Mouse (Mus musculus): ENCODE data around the gene Olfr1358.
"Not testable (repeated sequence)": the region's sequence is repeated elsewhere in the genome, so short reads cannot be mapped to it uniquely, and the experiment has no call there.

The Olfr1358 gene

GRCm38 (mm10) chr10:78517128-78517527, at the start of gene Olfr1358:
TSS of gene Olfr1358 (plus strand) at chr10:78517428.
- no peak for DNase-seq

GRCm38 (mm10) chr10:78467761-78468310, 49.4 kb upstream of the Olfr1358 start:
- no peak for DNase-seq

GRCm38 (mm10) chr10:78470582-78471313, 46.5 kb upstream of the Olfr1358 start:
- no peak for DNase-seq

DNA sequence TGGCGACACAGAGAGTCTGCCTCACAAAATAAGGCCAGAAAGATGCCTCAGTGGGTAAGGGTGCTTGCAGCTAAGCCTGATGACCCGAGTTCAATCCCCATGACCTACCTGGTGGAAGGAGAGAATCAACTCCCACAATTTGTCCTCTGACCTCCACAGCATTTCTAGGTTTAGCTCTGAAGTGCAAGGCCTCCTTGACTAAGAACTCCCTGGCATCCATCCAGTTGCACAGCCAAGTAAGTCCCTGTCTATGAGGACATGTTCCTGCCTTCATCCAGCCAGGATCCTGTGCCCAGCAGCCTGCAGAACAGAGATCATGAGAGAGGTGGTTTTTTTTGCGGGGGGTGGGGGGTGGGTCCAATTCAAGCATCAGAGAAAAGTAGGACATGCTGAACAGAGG, 45.2 kb upstream of the Olfr1358 start:
- DNase-seq: no peak

GRCm38 (mm10) chr10:78473434-78473833, 43.8 kb upstream of the Olfr1358 start:
- no peak for DNase-seq

DNA sequence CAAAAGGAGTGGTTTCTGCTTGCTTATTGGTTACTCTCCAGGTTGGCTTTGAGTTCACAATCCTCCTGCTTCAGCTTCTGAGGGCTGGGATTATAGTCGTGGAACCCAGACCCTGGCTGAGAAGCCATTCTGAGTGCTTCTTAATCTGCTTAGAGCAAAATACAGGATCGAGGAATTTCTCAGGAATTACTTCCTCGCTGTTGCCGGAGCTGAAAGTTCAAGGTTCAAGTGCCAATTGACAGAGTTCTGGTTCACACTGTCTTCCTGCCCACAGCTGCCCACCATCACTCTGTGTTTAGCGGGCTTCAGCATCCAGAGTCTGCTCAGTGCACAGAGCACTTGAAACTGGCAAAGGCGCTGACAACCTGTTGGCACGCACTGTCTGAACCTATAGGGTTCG, 42.5 kb upstream of the Olfr1358 start:
- no peak for DNase-seq

DNA sequence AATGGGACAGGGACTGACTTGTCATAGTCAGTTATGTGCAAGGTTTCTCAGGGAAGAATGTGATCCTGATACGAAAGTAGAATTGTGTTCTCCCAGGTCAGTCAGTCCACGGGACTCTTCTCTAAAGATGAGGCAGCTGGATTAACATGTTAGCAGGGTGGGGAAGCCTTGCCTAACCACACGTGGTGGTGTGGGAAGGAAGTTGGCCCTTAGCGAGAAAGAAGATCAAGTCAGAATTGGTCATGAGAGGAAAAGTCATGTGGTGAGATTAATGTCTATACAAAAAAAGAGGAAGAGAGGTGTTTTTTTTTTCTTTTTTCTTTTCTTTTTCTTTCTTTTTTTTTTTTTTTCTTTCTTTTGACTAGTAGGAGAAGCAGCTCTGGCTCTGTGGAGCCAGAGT, 40.4 kb upstream of the Olfr1358 start:
- DNase-seq: no peak

DNA sequence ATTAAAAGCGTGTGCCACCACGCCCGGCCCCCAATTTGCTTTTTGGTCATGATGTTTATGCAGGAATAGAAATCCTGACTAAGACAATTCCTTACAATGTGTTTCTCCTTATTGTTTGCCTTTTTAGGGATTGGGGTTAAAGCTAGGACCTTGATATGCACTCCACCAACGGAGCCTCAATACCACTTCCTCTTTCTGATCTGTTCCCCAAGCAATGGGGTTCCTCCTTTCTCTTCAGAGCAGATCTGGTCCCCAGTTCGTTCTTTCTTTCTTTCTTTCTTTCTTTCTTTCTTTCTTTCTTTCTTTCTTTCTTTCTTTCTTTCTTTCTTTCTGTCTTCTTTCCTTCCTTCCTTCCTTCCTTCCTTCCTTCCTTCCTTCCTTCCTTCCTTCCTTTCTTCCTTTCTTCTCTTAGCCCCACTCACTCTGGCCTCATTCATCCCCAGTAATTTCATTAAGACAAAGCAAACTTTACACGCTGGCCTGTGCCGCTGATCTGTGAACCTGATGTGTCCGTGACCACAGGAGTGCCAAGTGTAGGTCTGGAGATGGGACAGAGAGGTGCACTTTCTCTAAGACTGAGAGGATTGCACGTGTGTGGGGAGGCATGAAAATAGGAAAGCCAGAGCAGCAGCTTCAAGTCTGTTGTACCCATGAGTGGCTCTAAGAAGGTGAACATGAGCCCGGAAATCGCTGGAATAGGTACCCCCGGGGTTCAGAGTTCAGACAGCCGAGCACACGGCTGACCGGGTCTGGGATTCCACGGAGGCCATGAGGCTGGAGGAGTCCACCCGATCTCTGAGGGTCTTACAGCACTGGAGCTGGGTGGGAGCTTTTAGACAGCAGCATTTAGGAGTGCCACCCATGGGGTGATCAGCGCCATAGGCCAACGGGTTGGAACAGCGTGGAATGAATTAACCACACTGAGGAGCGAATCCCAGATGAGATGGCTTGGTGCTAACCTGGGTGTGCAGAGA, 36.0 kb upstream of the Olfr1358 start:
- no peak for DNase-seq

DNA sequence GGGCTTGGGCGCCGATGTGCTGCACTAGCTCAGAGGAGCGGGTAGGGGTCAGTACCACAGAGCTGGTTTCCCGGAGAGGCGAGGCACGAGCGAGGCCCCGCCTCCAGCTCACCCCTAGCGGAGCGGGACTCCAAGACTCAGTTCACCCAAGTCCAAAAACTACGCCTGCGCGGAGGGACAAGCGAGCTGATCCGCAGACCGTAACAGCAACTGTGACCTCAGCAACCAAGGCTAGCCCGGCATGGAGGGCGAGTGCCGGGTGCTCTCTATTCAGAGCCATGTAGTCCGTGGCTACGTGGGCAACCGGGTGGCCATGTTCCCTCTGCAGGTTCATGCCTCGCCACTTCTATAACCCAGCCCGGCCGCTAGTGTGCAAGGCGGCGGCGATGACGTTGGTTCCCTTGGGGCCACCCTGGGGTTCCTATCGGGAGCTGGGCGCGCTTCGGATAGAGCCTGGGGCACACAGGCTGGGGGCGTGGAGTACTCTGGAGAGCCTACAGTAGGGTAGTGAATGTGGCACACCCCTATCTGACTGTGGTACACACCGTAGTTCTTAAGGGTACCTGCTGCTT, 35.2 kb upstream of the Olfr1358 start:
- DNase-seq: peak; percentile 71

DNA sequence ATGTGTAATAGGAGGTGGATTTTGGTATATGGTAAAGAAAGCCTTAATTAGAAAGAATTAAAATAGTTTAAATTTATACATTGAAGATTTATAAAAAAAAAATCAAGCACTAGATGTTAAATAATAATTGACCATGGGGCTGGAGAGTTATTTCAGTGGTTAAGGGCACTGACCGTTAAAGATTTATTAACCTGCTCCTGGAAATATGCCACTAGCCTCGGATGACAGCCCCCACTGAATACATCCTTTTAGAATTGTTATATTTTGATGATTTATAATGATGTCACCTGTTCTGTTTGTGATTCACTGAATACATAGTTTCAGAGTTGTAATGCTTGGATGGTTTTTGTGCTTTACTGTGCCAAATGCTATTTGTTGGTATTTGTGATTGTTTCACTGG, 31.9 kb upstream of the Olfr1358 start:
- DNase-seq: not testable (repeated sequence)

- DNase-seq: no peak
These were observed 30.4 kb upstream of the Olfr1358 start for GRCm38 (mm10) chr10:78486871-78487270.

- DNase-seq: peak; percentile 89
These were observed 29.7 kb upstream of the Olfr1358 start for GRCm38 (mm10) chr10:78487431-78488086.

DNA sequence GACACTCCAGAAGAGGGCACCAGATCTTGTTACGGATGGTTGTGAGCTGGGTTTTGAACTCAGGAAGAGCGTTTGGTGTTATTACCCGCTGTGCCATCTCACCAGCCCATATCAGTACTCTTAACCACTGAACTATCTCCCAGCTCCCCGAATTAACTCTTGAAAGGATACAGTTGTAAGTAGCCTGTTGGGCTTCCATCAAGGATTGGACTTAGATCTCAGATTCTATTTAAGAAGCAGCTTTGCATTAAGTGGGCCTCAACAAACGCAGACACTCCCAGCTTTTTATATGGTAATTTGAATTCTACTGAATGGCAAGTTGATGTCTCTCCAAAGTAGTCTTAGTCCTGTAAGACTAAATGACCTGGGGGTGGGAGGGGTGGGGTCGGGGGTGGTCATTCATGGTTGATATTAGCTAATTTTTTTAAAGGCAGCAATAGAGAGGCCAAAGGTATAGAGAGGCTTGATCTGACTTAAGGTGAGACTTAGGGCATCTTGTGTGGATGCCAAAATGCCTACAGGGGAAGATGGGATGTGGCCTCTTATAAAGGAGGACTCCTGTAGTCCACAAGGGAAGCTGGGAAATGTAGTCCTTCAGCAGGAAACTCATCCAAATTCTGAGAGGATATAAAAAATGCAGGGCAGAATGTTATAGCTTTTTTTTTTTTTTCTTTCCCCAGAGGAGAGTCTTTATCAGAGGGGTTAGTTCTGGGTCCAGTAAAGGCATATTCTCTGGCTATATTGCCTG, 14.1 kb upstream of the Olfr1358 start:
- no peak for DNase-seq

GRCm38 (mm10) chr10:78519792-78520191, 2.6 kb downstream of the Olfr1358 start:
- no peak for DNase-seq

- DNase-seq: peak; percentile 55
These were observed 3.2 kb downstream of the Olfr1358 start for GRCm38 (mm10) chr10:78520260-78521005.

GRCm38 (mm10) chr10:78525071-78525470, 7.8 kb downstream of the Olfr1358 start:
- DNase-seq: not testable (repeated sequence)

GRCm38 (mm10) chr10:78525511-78525910, 8.3 kb downstream of the Olfr1358 start:
- no peak for DNase-seq

DNA sequence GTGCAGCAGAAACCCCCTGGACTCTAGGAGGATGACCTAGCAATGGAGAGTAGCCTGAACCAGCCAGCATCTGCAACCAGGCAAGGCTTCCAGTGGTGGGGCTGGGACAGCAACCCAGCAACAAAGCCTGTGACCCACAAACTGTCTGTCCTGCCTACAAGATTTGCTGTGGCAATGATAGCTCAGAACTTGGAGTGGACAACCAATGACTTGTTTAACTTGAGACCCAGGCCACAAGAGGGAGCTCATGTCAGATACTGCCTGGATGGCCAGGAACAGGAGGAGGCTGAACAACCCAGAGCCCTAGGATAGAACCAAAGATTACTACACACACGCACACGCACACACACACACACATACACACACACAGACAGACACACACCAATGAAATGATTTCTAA, 23.7 kb downstream of the Olfr1358 start:
- peak; percentile 66 for DNase-seq

GRCm38 (mm10) chr10:78565070-78565469, 47.8 kb downstream of the Olfr1358 start:
- no peak for DNase-seq

DNA sequence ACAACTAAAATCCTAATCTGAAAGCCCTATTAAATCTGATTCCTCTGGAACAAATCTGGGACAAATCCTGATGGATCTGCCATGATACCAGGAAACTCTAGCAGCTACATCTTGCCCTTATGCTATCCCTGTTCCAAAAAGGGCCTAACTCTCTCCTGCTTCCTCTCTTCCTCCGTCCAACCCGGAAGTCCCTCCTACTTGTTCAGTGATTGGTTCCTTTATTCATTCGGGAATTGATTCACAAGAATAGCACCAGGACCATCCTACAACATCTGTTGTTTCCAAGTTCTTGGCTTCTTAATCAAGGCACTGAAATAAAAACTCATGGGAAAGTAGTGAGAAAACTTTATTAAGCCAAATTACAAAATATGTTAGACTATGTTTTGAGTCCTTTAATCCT, 52.0 kb downstream of the Olfr1358 start:
- no peak for DNase-seq

- DNase-seq: no peak
These were observed 52.5 kb downstream of the Olfr1358 start for GRCm38 (mm10) chr10:78569686-78570085.
